Mouse (Mus musculus) neutrophil, adult 83 days (primary cell): ENCODE data around the gene Ywhab. TPM values are rescaled to one million over a fixed set of nuclear protein-coding genes. Genes with fewer than 3 reads are reported as not detected.

Source experiments
- total RNA-seq, 2 experiments: library from RNA; stranded (reverse); gene quantifications; one replicate each; pipeline ENCODE4 v1.2.4; 2023

Gene Ywhab
- total RNA-seq, result 100 to 1,000 TPM; 147 to 148 TPM

DNA sequence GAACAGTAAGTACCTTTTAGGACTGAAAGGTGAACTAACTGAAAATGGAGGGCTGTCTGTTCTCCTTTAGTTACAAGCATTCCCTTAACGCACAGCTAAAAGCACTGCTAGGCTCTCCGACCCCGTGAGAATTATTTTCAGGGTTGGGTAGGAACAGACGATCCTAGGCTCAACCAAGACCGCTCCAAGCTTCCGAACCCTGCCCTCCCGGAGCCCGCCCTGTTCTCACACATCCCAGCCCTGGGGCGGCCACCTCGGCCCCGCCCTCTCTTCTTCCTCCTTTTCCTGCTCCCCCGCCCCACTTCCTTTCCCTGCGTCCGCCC is at the start of gene Ywhab:
Gene Ywhab (plus strand): TSS at position 307 of the 323 bp plus-strand sequence.

DNA sequence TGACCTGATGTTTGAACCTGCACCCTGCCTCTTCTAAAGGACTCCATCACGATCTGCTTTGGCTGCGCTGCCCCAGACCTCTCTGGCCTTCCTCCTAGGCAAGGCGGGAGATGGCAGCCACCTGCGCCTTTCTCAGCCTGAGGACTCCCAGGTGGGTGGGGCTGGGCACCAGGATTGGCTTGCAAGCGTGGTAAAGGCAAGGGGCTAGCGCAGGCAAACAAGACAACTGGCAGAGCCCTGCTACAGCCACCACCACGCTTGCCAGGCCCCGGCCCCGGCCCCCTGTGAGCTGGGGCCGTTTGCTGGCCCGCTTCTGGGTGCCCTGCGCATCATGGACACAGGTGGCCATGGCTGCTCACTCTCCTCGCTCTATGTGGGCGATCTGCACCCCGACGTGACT is 30.4 kb downstream of the Ywhab start, which contains the start of gene Pabpc1l:
Gene Pabpc1l (plus strand): TSS at position 301 of the 400 bp plus-strand sequence.

Other genes starting within 250 kb of the Ywhab start
- gene Ada, start 244.7 kb upstream of the Ywhab start, total RNA-seq, result 10 to 100 TPM; 10.2 to 11.0 TPM
- not detected for gene Ccn5, start 174.1 kb upstream of the Ywhab start, total RNA-seq
- not detected for gene Kcnk15, start 141.3 kb upstream of the Ywhab start, total RNA-seq
- gene Rims4, start 76.3 kb upstream of the Ywhab start, total RNA-seq, result under 1 TPM; 0.22 to 0.26 TPM
- gene Pabpc1l, start 30.5 kb downstream of the Ywhab start, total RNA-seq, result 10 to 100 TPM; 12.4 to 15.4 TPM
- gene Stk4, start 75.4 kb downstream of the Ywhab start, total RNA-seq, result 100 to 1,000 TPM; 149 to 157 TPM
- gene Tomm34, start 76.2 kb downstream of the Ywhab start, total RNA-seq, result 10 to 100 TPM; 40.4 to 47.2 TPM
- not detected for gene Kcns1, start 176.2 kb downstream of the Ywhab start, total RNA-seq
- gene Wfdc5, start 187.8 kb downstream of the Ywhab start, total RNA-seq, result not detected
- gene Wfdc12, start 195.6 kb downstream of the Ywhab start, total RNA-seq, result not detected
- gene Wfdc15a, start 205.2 kb downstream of the Ywhab start, total RNA-seq, result not detected
- gene Wfdc15b, start 226.7 kb downstream of the Ywhab start, total RNA-seq, result not detected
- gene Svs2, start 243.5 kb downstream of the Ywhab start, total RNA-seq, result not detected